In genomic region chr9:114440548-114440947, GRCm38 (mm10) we compare ENCODE assay signal across 19 mouse cellular contexts. TPM values are rescaled to one million over a fixed set of nuclear protein-coding genes. Genes with fewer than 3 reads are reported as not detected.
DNase-seq lines count a peak whose midpoint lies in the region; ATAC-seq and TF ChIP-seq lines count a peak whose summit lies in the region.
"Had no signal": no experiment of that assay in that cellular context is flagged by ENCODE, and none has a peak within 500 bp of the region (broad histone marks: within the 10 kb centered on the region; RNA-seq: fewer than 3 reads in every experiment).

No protein-coding gene starts in this region.

- no peaks in the 10 kb centered on the region for H3K4me1 ChIP-seq in limb, embryonic 15.5 days
- no peaks in the 10 kb centered on the region for H3K4me1 ChIP-seq in limb, embryonic 10.5 days
- no peaks in the 10 kb centered on the region for H3K4me1 ChIP-seq in midbrain, postnatal 0 days (ENCODE audit: insufficient read depth, low read length)
- H3K4me1 ChIP-seq: forebrain, embryonic 13.5 days; hindbrain, embryonic 12.5 days; neural tube, embryonic 15.5 days had no signal

- H3K9ac ChIP-seq in limb, embryonic 15.5 days: no peak overlapping the region
- H3K9ac ChIP-seq in midbrain, postnatal 0 days (replicated peaks; ENCODE audit: low read length, poor library complexity, severe bottlenecking): no peak overlapping the region
- H3K9ac ChIP-seq: forebrain, embryonic 13.5 days; hindbrain, embryonic 12.5 days; neural tube, embryonic 15.5 days had no signal

- H3K9me3 ChIP-seq in limb, embryonic 15.5 days: no peaks in the 10 kb centered on the region
- H3K9me3 ChIP-seq in limb, embryonic 10.5 days (replicated peaks): no peaks in the 10 kb centered on the region
- H3K9me3 ChIP-seq in midbrain, postnatal 0 days (ENCODE audit: low read length): no peaks in the 10 kb centered on the region
- H3K9me3 ChIP-seq: hindbrain, embryonic 12.5 days had no signal

- 0 out of 2 replicates have a peak, but pooled peaks cover 16% of the 10 kb centered on the region for H3K36me3 ChIP-seq in limb, embryonic 15.5 days
- H3K36me3 ChIP-seq in limb, embryonic 10.5 days: peaks cover 26% of the 10 kb centered on the region
- 0 out of 2 replicates have a peak, but pooled peaks cover 5% of the 10 kb centered on the region for H3K36me3 ChIP-seq in midbrain, postnatal 0 days (ENCODE audit: insufficient read depth, low read length)

- DNase-seq in limb, embryonic 10.5 days (ENCODE audit: low spot score): no peak
- DNase-seq in CD8-positive naive resting alpha-beta T cell, adult 2 months (ENCODE audit: low read depth in 2 of 2, low spot score in 2 of 2): peak; percentile 44 to 58
- peak; percentile 72 for DNase-seq in thymus, postnatal 14 days
- DNase-seq in adrenal gland, adult 18-20 months (ENCODE audit: low spot score in 2 of 2): no peak
- no peak for DNase-seq in cerebellum, postnatal 36 days
- DNase-seq in midbrain, postnatal 0 days (ENCODE audit: low spot score): no peak
- DNase-seq: adrenal gland, postnatal 25 days; cerebellum, adult 9-11 months; embryo, embryonic 11 days; heart, adult 18-20 months; kidney, adult 11 months; kidney, postnatal 14 days; layer of hippocampus, adult 9-11 months; right cerebral cortex, adult 18-20 months had no signal

- WGBS in limb, embryonic 15.5 days: 85% methylated on average over 10 of the region's 10 CpGs
- WGBS in limb, embryonic 10.5 days: 90% methylated on average over 10 of the region's 10 CpGs
- WGBS in midbrain, postnatal 0 days: 90% methylated on average over 10 of the region's 10 CpGs

- TF ChIP-seq CTCF in midbrain, postnatal 0 days (IDR thresholded peaks at IDR 0.05): no peak

- no peak overlapping the region for H3K27ac ChIP-seq in limb, embryonic 15.5 days
- H3K27ac ChIP-seq in limb, embryonic 10.5 days: no peak overlapping the region; the same call in 1 of the 2 replicates
- H3K27ac ChIP-seq in midbrain, postnatal 0 days (ENCODE audit: low read depth, low read length): no peak overlapping the region
- H3K27ac ChIP-seq: forebrain, embryonic 13.5 days; hindbrain, embryonic 12.5 days; neural tube, embryonic 15.5 days had no signal

- H3K27me3 ChIP-seq in limb, embryonic 15.5 days: no peaks in the 10 kb centered on the region
- no peaks in the 10 kb centered on the region for H3K27me3 ChIP-seq in limb, embryonic 10.5 days (ENCODE audit: low read depth, poor library complexity, severe bottlenecking)
- no peaks in the 10 kb centered on the region for H3K27me3 ChIP-seq in midbrain, postnatal 0 days (ENCODE audit: insufficient read depth, low read length)
- H3K27me3 ChIP-seq: forebrain, embryonic 13.5 days; hindbrain, embryonic 12.5 days; neural tube, embryonic 15.5 days had no signal

- no peak overlapping the region for H3K4me3 ChIP-seq in limb, embryonic 15.5 days
- H3K4me3 ChIP-seq in limb, embryonic 10.5 days: no peak overlapping the region
- H3K4me3 ChIP-seq in midbrain, postnatal 0 days (ENCODE audit: low read depth, low read length): no peak overlapping the region
- H3K4me3 ChIP-seq: forebrain, embryonic 13.5 days; hindbrain, embryonic 12.5 days; neural tube, embryonic 15.5 days had no signal

- H3K4me2 ChIP-seq in limb, embryonic 15.5 days: no peak overlapping the region
- no peak overlapping the region for H3K4me2 ChIP-seq in midbrain, postnatal 0 days (ENCODE audit: low read depth, low read length, poor library complexity, severe bottlenecking)
- H3K4me2 ChIP-seq: forebrain, embryonic 13.5 days; hindbrain, embryonic 12.5 days; neural tube, embryonic 15.5 days had no signal

- ATAC-seq in limb, embryonic 15.5 days (ENCODE audit: insufficient number of reproducible peaks, low FRiP score, low TSS enrichment, low read depth): 0 out of 2 replicates have a peak, but pooled peaks have one; percentile 35
- 0 out of 2 replicates have a peak, but pooled peaks have one; percentile 20 for ATAC-seq in megakaryocyte-erythroid progenitor cell, adult 5-6 weeks (replicated peaks; ENCODE audit: low FRiP score, low TSS enrichment, poor library complexity, severe bottlenecking)
- no peak for ATAC-seq in midbrain, postnatal 0 days (ENCODE audit: low FRiP score)
- ATAC-seq: forebrain, embryonic 13.5 days had no signal

RNA-seq across cellular contexts. Expression of gene Tmppe, which starts 39.6 kb away (rescaled TPM):
- polyA plus RNA-seq in limb, embryonic 15.5 days (2015; fragmentation: Nextera tagmentation; extraction: Ambion mirVana): 9.8 and 10.5 TPM in 2 replicates
- polyA plus RNA-seq in limb, embryonic 10.5 days (2016; fragmentation: Nextera tagmentation; extraction: Ambion mirVana): 10.7 and 11.2 TPM in 2 replicates
- 4.5 TPM in 2 replicates for total RNA-seq in megakaryocyte-erythroid progenitor cell, adult 5-6 weeks (2014; fragmentation: Nextera tagmentation)
- 0.75 and 3.7 TPM in 2 replicates for total RNA-seq in megakaryocyte-erythroid progenitor cell, adult 5-6 weeks (2017)
- 1 to 10 TPM; 5.4 to 6.3 TPM for total RNA-seq in adrenal gland, adult 18-20 months (2021)
- 6.4 and 6.6 TPM in 2 replicates for total RNA-seq in midbrain, postnatal 0 days (2014; rRNA removed)
- polyA plus RNA-seq in midbrain, postnatal 0 days (2015; fragmentation: Nextera tagmentation; extraction: Ambion mirVana): 6.4 and 7.4 TPM in 2 replicates

RNA-seq across cellular contexts. Expression of gene Glb1, which starts 39.7 kb away (rescaled TPM):
- polyA plus RNA-seq in limb, embryonic 15.5 days (2015; fragmentation: Nextera tagmentation; extraction: Ambion mirVana): 37.7 and 44.8 TPM in 2 replicates
- 19.2 and 22.3 TPM in 2 replicates for polyA plus RNA-seq in limb, embryonic 10.5 days (2016; fragmentation: Nextera tagmentation; extraction: Ambion mirVana)
- total RNA-seq in megakaryocyte-erythroid progenitor cell, adult 5-6 weeks (2014; fragmentation: Nextera tagmentation): 15.9 and 20.4 TPM in 2 replicates
- total RNA-seq in megakaryocyte-erythroid progenitor cell, adult 5-6 weeks (2017): 11.5 and 23.4 TPM in 2 replicates
- total RNA-seq in adrenal gland, adult 18-20 months (2021): 10 to 100 TPM; 22.9 to 29.5 TPM
- total RNA-seq in midbrain, postnatal 0 days (2014; rRNA removed): 29.6 and 38.0 TPM in 2 replicates
- polyA plus RNA-seq in midbrain, postnatal 0 days (2015; fragmentation: Nextera tagmentation; extraction: Ambion mirVana): 32.1 and 35.3 TPM in 2 replicates

RNA-seq across cellular contexts. Expression of gene Crtap, which starts 50.1 kb away (rescaled TPM):
- polyA plus RNA-seq in limb, embryonic 15.5 days (2015; fragmentation: Nextera tagmentation; extraction: Ambion mirVana): 232 and 254 TPM in 2 replicates
- polyA plus RNA-seq in limb, embryonic 10.5 days (2016; fragmentation: Nextera tagmentation; extraction: Ambion mirVana): 47.3 and 55.4 TPM in 2 replicates
- total RNA-seq in megakaryocyte-erythroid progenitor cell, adult 5-6 weeks (2014; fragmentation: Nextera tagmentation): 19.9 and 45.0 TPM in 2 replicates
- total RNA-seq in megakaryocyte-erythroid progenitor cell, adult 5-6 weeks (2017): 13.1 and 13.6 TPM in 2 replicates
- 10 to 100 TPM; 95.3 to 98.3 TPM for total RNA-seq in adrenal gland, adult 18-20 months (2021)
- total RNA-seq in midbrain, postnatal 0 days (2014; rRNA removed): 12.6 and 21.4 TPM in 2 replicates
- 25.8 and 26.0 TPM in 2 replicates for polyA plus RNA-seq in midbrain, postnatal 0 days (2015; fragmentation: Nextera tagmentation; extraction: Ambion mirVana)

Comparison
In these comparisons a context has a peak if more than half of its experiments do, and no peak if none do; other contexts are left out.
1. DNase-seq: peak in CD8-positive naive resting alpha-beta T cell, adult 2 months (2 of 2) and thymus, postnatal 14 days (single experiment); none in limb, embryonic 10.5 days (single experiment), adrenal gland, adult 18-20 months (0 of 2), cerebellum, postnatal 36 days (0 of 2) and midbrain, postnatal 0 days (single experiment).